Mouse (Mus musculus) urinary bladder, adult 18-20 months (tissue): ENCODE measurements around the gene Col9a1.

Experiments used
- DNase-seq, 2 experiments: peaks; one replicate each; pipeline ENCODE4 v3.0.0; 2022; ENCODE audit warnings: low spot score in 2 of 2, mixed read lengths in 2 of 2

Gene Col9a1

DNA sequence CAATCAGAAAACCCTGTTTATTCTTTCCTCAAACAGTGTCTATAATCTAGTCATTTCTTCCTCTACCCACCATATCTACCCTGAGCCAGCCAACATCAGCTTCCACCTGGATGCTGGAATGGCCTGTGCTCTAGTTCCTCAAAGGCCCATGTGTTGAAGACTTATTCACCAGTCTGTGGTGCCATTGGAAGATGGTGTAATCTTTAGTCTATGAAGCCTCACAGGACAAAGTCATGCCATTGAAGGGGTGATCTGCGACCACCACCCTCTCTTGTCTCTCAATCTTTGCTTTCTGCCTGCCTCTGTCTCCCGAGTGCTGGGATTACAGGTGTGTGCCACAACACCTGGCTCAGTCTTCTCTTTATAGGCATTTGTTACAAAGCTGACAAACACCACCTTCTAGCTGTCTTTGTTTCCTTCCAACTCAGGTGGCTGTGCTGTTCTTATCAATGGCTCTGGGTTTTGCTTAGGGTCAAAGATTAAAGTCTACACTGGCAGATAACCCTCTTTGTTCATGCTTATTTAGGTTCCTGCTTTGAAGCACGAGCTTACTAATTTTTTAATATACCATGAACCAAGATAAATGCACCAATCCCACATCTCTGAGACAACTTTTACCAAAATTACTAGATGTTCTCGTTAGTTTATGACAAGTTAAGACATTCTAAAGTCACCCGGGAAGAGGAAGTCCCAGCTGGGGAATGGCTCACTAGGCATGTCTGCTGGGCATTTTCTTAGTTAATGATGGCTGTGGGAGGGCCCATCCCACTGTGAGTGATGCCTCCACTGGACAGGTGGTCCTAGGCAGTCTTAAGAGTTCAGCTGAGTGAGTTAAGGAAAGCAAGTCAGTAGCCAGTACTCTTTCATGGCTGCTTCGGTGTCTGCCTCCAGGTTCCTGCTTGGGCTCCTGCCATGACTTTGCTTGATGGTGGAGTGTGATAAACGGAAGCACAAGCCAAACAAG is 117.9 kb downstream of the Col9a1 start:
- no peak for DNase-seq

DNA sequence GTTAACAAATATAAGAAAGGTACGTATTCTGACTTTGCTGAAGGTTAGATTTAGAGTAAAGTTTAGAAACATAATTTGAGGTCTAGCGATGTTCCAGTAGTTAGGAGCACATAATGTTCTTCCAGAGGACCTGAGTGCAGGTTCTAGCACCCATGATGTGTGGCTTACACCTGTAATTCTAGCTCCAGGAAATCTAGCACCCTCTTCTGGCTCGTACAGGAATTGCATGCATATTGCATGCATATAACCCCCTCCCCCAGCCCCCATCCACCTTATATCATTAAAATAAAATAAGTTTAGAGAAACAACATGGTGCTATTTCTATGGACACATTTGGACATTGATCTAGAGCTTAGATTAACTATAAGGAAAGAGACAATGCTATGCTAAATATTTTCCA is 123.3 kb downstream of the Col9a1 start:
- DNase-seq = no peak
